Mouse (Mus musculus) gastrocnemius, postnatal 25 days (tissue): ENCODE data around the gene Itga11. TPM values are rescaled to one million over a fixed set of nuclear protein-coding genes. Genes with fewer than 3 reads are reported as not detected.
"Not testable (repeated sequence)": the region's sequence is repeated elsewhere in the genome, so short reads cannot be mapped to it uniquely, and the experiment has no call there.

ENCODE experiments used
- DNase-seq: peaks from one replicate; pipeline ENCODE4 v3.0.0; 2022
- total RNA-seq, 2 experiments: library from RNA; stranded (reverse); gene quantifications; 1 replicate in 1 of 2; 2 replicates in 1 of 2; pipeline ENCODE4 v1.2.3; 2021

Itga11 gene
- total RNA-seq, 2 experiments from 2014 or later, result 3.3 to 4.8 TPM

- DNase-seq, result no peak
Measured at GRCm38 (mm10) chr9:62765346-62765745, 87.7 kb downstream of the Itga11 start.

- no peak for DNase-seq
Measured at GRCm38 (mm10) chr9:62767464-62767863, 89.8 kb downstream of the Itga11 start.

- DNase-seq, result no peak
Measured at GRCm38 (mm10) chr9:62768361-62768760, 90.7 kb downstream of the Itga11 start.

GRCm38 (mm10) chr9:62772746-62773145 lies 95.1 kb downstream of the Itga11 start:
- DNase-seq, result no peak

- DNase-seq, result no peak
Measured at GRCm38 (mm10) chr9:62775464-62775863, 97.8 kb downstream of the Itga11 start.

GRCm38 (mm10) chr9:62777461-62777860 lies 99.8 kb downstream of the Itga11 start:
- DNase-seq, result peak; percentile 37

- no peak for DNase-seq
Measured at GRCm38 (mm10) chr9:62778721-62779120, 101.1 kb downstream of the Itga11 start.

GRCm38 (mm10) chr9:62781965-62782364 lies 104.3 kb downstream of the Itga11 start:
- DNase-seq, result no peak

GRCm38 (mm10) chr9:62782976-62783781 lies 105.6 kb downstream of the Itga11 start:
- no peak for DNase-seq

GRCm38 (mm10) chr9:62784233-62784632 lies 106.6 kb downstream of the Itga11 start:
- DNase-seq, result no peak

GRCm38 (mm10) chr9:62786721-62787120 lies 109.1 kb downstream of the Itga11 start:
- no peak for DNase-seq

GRCm38 (mm10) chr9:62789856-62790255 lies 112.2 kb downstream of the Itga11 start:
- no peak for DNase-seq

GRCm38 (mm10) chr9:62799218-62799617 lies 121.6 kb downstream of the Itga11 start:
- DNase-seq, result not testable (repeated sequence)

GRCm38 (mm10) chr9:62810095-62810494 lies 132.5 kb downstream of the Itga11 start:
- DNase-seq, result no peak

- DNase-seq, result no peak
Measured at GRCm38 (mm10) chr9:62810543-62811515, 133.2 kb downstream of the Itga11 start.

GRCm38 (mm10) chr9:62811516-62812121 lies 134.0 kb downstream of the Itga11 start, which contains the start of gene Fem1b:
TSS of gene Fem1b (minus strand) at chr9:62811934.
- DNase-seq, result peak; percentile 91

- DNase-seq, result no peak
Measured at GRCm38 (mm10) chr9:62812216-62813049, 134.8 kb downstream of the Itga11 start.

GRCm38 (mm10) chr9:62814751-62815150 lies 137.1 kb downstream of the Itga11 start:
- no peak for DNase-seq

- DNase-seq, result no peak
Measured at GRCm38 (mm10) chr9:62816323-62817098, 138.9 kb downstream of the Itga11 start.

GRCm38 (mm10) chr9:62817099-62817571 lies 139.5 kb downstream of the Itga11 start:
- no peak for DNase-seq
